Mouse (Mus musculus) hindbrain, embryonic 13.5 days (tissue): ENCODE results near the gene Rab40b. TPM values are rescaled to one million over a fixed set of nuclear protein-coding genes. Genes with fewer than 3 reads are reported as not detected.
"Not testable (repeated sequence)": the region's sequence is repeated elsewhere in the genome, so short reads cannot be mapped to it uniquely, and the experiment has no call there.

ENCODE experiments used
- ATAC-seq: fragments of 200-750 bp; cut with Nextera tagmentation; 2 replicates; pipeline ENCODE4 v1.8.0; 2017; ENCODE audit warnings: moderate TSS enrichment; ENCODE audit not compliant: low FRiP score
- H3K27ac ChIP-seq: fragments of 300-500 bp; sonication (generic); 2 replicates; pipeline ENCODE4 v1.5.1; 2015; ENCODE audit warnings: inconsistent platforms, mild to moderate bottlenecking, moderate library complexity
- H3K27me3 ChIP-seq: fragments of 300-500 bp; sonication (generic); 2 replicates; pipeline ENCODE4 v1.6.1; 2015; ENCODE audit warnings: mild to moderate bottlenecking, inconsistent platforms
- H3K36me3 ChIP-seq: fragments of 300-500 bp; sonication (generic); 2 replicates; pipeline ENCODE4 v1.6.1; 2015; ENCODE audit warnings: mild to moderate bottlenecking, inconsistent platforms
- H3K4me1 ChIP-seq: fragments of 300-500 bp; sonication (generic); replicated peaks from 2 replicates; pipeline ENCODE4 v1.6.1; 2015; ENCODE audit warnings: inconsistent platforms
- H3K4me2 ChIP-seq: fragments of 300-500 bp; sonication (generic); 2 replicates; pipeline ENCODE4 v1.6.1; 2015; ENCODE audit warnings: inconsistent platforms, mild to moderate bottlenecking, moderate library complexity
- H3K4me3 ChIP-seq: fragments of 300-500 bp; sonication (generic); 2 replicates; pipeline ENCODE4 v1.5.1; 2015; ENCODE audit warnings: mild to moderate bottlenecking, inconsistent platforms
- H3K9ac ChIP-seq: fragments of 300-500 bp; sonication (generic); 2 replicates; pipeline ENCODE4 v1.6.1; 2015; ENCODE audit warnings: mild to moderate bottlenecking, inconsistent platforms
- H3K9me3 ChIP-seq: fragments of 300-500 bp; sonication (generic); 2 replicates; pipeline ENCODE4 v1.6.1; 2016; ENCODE audit warnings: inconsistent platforms
- WGBS: fragments of 180-500 bp; shearing (Covaris S2); methylation state at CpG from one replicate; pipeline ENCODE4 v1.1.7; 2015; 5-methylcytosine and 5-hydroxymethylcytosine counted together
- microRNA-seq: library from miRNA; unstranded; fragments of <30 nt; microRNA quantifications from one replicate; pipeline ENCODE4, GENCODE M21; 2016
- polyA plus RNA-seq: library from polyadenylated mRNA; unstranded; fragments of >200 nt; fragmentation: Nextera tagmentation; extraction: Ambion mirVana; gene quantifications from 2 replicates; pipeline ENCODE4 v1.2.1, GENCODE M21; 2015

Gene Rab40b
- polyA plus RNA-seq, 1 experiment from 2014 or later: 8.2 TPM

- not testable (repeated sequence) for H3K4me2 ChIP-seq, H3K4me1 ChIP-seq, H3K9me3 ChIP-seq, H3K27me3 ChIP-seq, H3K4me3 ChIP-seq, H3K9ac ChIP-seq, H3K27ac ChIP-seq, ATAC-seq
- WGBS: 97% methylated on average over 6 of the region's 6 CpGs
- H3K36me3 ChIP-seq: peaks cover 66% of the 10 kb centered on the region
Observed at GRCm38 (mm10) chr11:121307712-121308111, 80.3 kb downstream of the Rab40b start.

DNA sequence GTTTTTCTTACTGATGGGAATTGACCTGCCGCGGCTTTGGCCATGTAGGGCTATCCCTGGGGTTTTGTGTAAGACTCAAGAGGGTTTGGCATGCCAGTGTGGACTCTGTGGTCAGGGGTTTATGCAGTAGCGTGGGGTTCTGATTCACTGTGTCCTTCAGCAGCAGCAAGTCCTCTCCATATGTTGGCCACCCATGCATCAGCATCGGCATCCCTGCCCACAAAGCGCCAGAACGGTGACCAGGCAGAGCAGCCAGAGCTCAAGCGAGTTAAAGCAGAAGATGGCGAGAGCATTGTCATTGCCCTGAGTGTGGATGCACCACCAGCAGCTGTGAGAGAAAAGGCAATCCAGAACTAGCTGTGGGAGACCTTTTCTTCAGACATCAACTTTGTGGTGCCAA is 81.4 kb downstream of the Rab40b start:
- Histone ChIP-seq H3K4me2 (no peak overlapping the region), H3K4me3 (no peak overlapping the region), H3K4me1 (no peaks in the 10 kb centered on the region), H3K9ac (no peak overlapping the region), H3K27me3 (no peaks in the 10 kb centered on the region), H3K27ac (no peak overlapping the region), H3K9me3 (peaks cover 7% of the 10 kb centered on the region; the same call in 1 of the 2 replicates), H3K36me3 (peaks cover 77% of the 10 kb centered on the region)
- no peak for ATAC-seq
- 97% methylated on average over 8 of the region's 8 CpGs for WGBS

Small RNAs within 50 kb of the gene (microRNA-seq; reads per million reads assigned to microRNA genes)
- not detected for gene Mir7236

Other genes starting within 250 kb of the Rab40b start
- gene Tex19.1, start 242.1 kb downstream of the Rab40b start, polyA plus RNA-seq: not detected in 2 replicates
- 0.19 and 0.30 TPM in 2 replicates for gene Uts2r, start 228.0 kb downstream of the Rab40b start, polyA plus RNA-seq
- 17.8 and 20.5 TPM in 2 replicates for gene Hexdc, start 183.8 kb downstream of the Rab40b start, polyA plus RNA-seq
- gene Ogfod3, start 183.5 kb downstream of the Rab40b start, polyA plus RNA-seq: 23.9 and 24.2 TPM in 2 replicates
- 39.3 and 42.2 TPM in 2 replicates for gene Cybc1, start 158.9 kb downstream of the Rab40b start, polyA plus RNA-seq
- gene Narf, start 151.0 kb downstream of the Rab40b start, polyA plus RNA-seq: 94.8 and 95.5 TPM in 2 replicates
- gene Foxk2, start 128.3 kb downstream of the Rab40b start, polyA plus RNA-seq: 12.1 and 12.2 TPM in 2 replicates
- 82.1 and 84.7 TPM in 2 replicates for gene Wdr45b, start 33.8 kb downstream of the Rab40b start, polyA plus RNA-seq
- 10.4 and 11.3 TPM in 2 replicates for gene Fn3krp, start 33.1 kb upstream of the Rab40b start, polyA plus RNA-seq
- 3.6 and 5.2 TPM in 2 replicates for gene Fn3k, start 46.7 kb upstream of the Rab40b start, polyA plus RNA-seq
- gene Tbcd, start 63.7 kb upstream of the Rab40b start, polyA plus RNA-seq: 58.8 and 59.0 TPM in 2 replicates
- 0.44 and 0.71 TPM in 2 replicates for gene Zfp750, start 131.1 kb upstream of the Rab40b start, polyA plus RNA-seq